Mouse (Mus musculus): ENCODE data around the gene Slirp. TPM values are rescaled to one million over a fixed set of nuclear protein-coding genes. Genes with fewer than 3 reads are reported as not detected.

The Slirp gene
- 74.2 and 107 TPM in 2 replicates for polyA plus RNA-seq (2012; rRNA removed)

DNA sequence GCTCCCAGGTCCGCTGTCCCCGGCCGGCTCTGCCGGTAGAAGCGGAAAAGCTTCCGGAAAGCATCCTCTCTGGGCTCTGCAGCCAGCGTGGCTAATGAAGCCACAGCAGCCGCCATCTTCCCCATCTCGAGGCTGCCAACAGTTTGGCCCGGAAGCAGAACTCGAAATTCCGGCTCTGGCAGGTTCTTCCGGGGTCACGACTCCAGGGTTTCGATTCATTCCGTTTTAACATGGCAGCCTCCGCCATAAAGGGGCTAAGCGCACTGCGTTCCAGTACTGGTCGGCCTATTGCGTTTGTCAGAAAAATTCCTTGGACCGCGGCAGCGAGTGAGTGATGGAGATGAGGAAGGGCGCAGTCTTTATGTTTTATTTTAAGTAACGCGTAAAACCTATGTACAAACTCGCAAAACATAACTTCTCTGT is at the start of gene Slirp, which contains the start of gene Alkbh1:
TSS of gene Slirp (plus strand) at position 197 of the 423 bp plus-strand sequence.
TSS of gene Alkbh1 (minus strand) at position 318 of the 423 bp plus-strand sequence.

DNA sequence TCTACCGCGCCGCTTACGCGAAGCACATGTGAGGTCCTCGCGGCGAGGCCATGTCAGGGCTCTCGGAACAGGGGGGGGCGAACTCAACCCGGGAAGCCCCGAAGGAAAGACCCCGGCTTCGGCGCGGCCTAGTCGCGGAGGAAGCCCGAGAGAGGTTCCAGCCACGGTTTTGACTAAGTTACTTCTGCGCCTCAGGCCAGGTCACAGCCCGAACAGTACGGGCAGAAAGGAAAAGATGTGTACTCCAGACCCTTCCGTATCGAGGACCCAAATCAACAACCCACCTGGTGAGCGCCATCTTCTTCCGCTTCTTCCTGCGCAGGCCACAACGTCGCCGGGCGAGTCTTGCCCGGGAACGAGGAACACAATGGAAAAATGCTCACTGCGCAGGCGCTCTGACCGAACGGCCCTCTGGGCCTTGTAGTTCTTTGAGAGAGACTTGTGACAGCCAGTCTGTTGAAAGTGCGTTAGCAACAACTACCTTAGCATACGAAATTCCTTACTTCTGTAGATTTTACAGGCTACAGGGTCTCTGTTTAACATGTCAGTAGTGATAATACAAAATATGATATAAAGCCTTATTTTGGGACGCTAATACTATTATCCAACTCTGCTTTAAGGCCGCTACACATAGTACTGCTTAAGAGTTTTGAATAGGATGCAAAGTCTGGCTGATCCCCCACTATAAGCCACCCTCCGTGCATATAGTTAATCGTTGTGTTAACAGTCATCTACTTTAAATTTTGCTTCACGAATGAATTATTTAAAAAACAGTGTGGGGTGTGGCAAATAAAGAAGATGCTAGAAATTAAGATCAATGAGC is 28.5 kb downstream of the Slirp start, which contains the start of gene Snw1:
TSS of gene Snw1 (minus strand) at position 311 of the 823 bp plus-strand sequence.

DNA sequence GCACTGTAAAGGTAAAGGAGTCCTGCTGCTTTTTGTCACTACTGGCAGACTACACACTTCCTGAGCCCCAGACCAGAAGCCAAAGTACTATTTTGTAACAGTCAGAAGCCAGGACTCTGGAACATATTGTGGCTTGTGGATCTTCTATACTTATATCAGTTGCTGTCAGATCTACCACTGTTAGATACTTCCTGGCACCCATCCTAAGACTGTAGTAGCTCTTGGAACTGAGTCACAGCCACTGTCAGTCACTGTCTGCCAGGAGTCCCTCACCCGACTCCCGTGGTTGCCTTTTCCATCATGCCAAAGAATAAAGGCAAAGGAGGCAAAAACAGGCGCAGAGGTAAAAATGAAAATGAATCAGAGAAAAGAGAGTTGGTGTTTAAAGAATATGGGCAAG is 50.7 kb downstream of the Slirp start, which contains the start of gene Gm5788:
TSS of gene Gm5788 (plus strand) at position 301 of the 400 bp plus-strand sequence.

Other genes starting within 250 kb of the Slirp start
- 0.48 and 0.79 TPM in 2 replicates for gene Samd15, start 244.2 kb upstream of the Slirp start, polyA plus RNA-seq (2012; rRNA removed)
- 5.9 and 8.2 TPM in 2 replicates for gene Tmed8, start 243.4 kb upstream of the Slirp start, polyA plus RNA-seq (2012; rRNA removed)
- gene Noxred1, start 205.2 kb upstream of the Slirp start, polyA plus RNA-seq (2012; rRNA removed) = 2.6 and 3.1 TPM in 2 replicates
- 39.8 and 57.9 TPM in 2 replicates for gene Vipas39, start 177.6 kb upstream of the Slirp start, polyA plus RNA-seq (2012; rRNA removed)
- gene Ahsa1, start 177.4 kb upstream of the Slirp start, polyA plus RNA-seq (2012; rRNA removed) = 212 and 268 TPM in 2 replicates
- gene Ism2, start 144.2 kb upstream of the Slirp start, polyA plus RNA-seq (2012; rRNA removed) = 0.80 and 2.1 TPM in 2 replicates
- 36.3 and 37.8 TPM in 2 replicates for gene Sptlc2, start 55.5 kb upstream of the Slirp start, polyA plus RNA-seq (2012; rRNA removed)
- 44.1 and 53.0 TPM in 2 replicates for gene Alkbh1, start 121 bp downstream of the Slirp start, polyA plus RNA-seq (2012; rRNA removed)
- 67.5 and 104 TPM in 2 replicates for gene Snw1, start 28.4 kb downstream of the Slirp start, polyA plus RNA-seq (2012; rRNA removed)
- gene Gm5788, start 50.8 kb downstream of the Slirp start, polyA plus RNA-seq (2012; rRNA removed) = not detected in 2 replicates
- gene Gm8300, start 70.4 kb downstream of the Slirp start, polyA plus RNA-seq (2012; rRNA removed) = not detected in 2 replicates
- not detected in 2 replicates for gene Oog1, start 158.8 kb downstream of the Slirp start, polyA plus RNA-seq (2012; rRNA removed)
- gene Gm4027, start 175.0 kb downstream of the Slirp start, polyA plus RNA-seq (2012; rRNA removed) = not detected in 2 replicates
- not detected in 2 replicates for gene Gm16381, start 200.7 kb downstream of the Slirp start, polyA plus RNA-seq (2012; rRNA removed)

Measured in central nervous system, embryonic 11.5 days (tissue).